Mouse (Mus musculus) embryonic facial prominence, embryonic 11.5 days (tissue): Measurements from ENCODE around the gene Mucl3. TPM values are rescaled to one million over a fixed set of nuclear protein-coding genes. Genes with fewer than 3 reads are reported as not detected.

Source experiments
- ATAC-seq: fragments of 200-750 bp; cut with Nextera tagmentation; replicated peaks from 2 replicates; pipeline ENCODE4 v1.8.0; 2017; ENCODE audit warnings: low read depth; ENCODE audit not compliant: insufficient number of reproducible peaks, low FRiP score, low TSS enrichment
- DNase-seq: peaks from one replicate; pipeline ENCODE4 v3.0.0-alpha.2; 2015; ENCODE audit warnings: low spot score
- H3K27ac ChIP-seq: fragments of 300-500 bp; sonication (generic); replicated peaks from 2 replicates; pipeline ENCODE4 v1.5.1; 2014; ENCODE audit warnings: mild to moderate bottlenecking, low read depth, low read length, control low read depth
- H3K27me3 ChIP-seq: fragments of 300-500 bp; sonication (generic); 2 replicates; pipeline ENCODE4 v1.6.1; 2014; ENCODE audit warnings: mild to moderate bottlenecking, low read length, moderate library complexity, mixed read lengths; ENCODE audit not compliant: control insufficient read depth, insufficient read depth
- H3K36me3 ChIP-seq: fragments of 300-500 bp; sonication (generic); replicated peaks from 2 replicates; pipeline ENCODE4 v1.6.1; 2014; ENCODE audit warnings: low read depth, mild to moderate bottlenecking, low read length, moderate library complexity, mixed read lengths; ENCODE audit not compliant: control insufficient read depth, insufficient read depth
- H3K4me1 ChIP-seq: fragments of 300-500 bp; sonication (generic); 2 replicates; pipeline ENCODE4 v1.6.1; 2014; ENCODE audit warnings: low read length, mixed read lengths; ENCODE audit not compliant: control insufficient read depth, insufficient read depth
- H3K4me2 ChIP-seq: fragments of 300-500 bp; sonication (generic); 2 replicates; pipeline ENCODE4 v1.6.1; 2014; ENCODE audit warnings: low read depth, mild to moderate bottlenecking, control low read depth, low read length, moderate library complexity
- H3K4me3 ChIP-seq: fragments of 300-500 bp; sonication (generic); 2 replicates; pipeline ENCODE4 v1.5.1; 2014; ENCODE audit warnings: low read depth, low read length, control low read depth
- H3K9ac ChIP-seq: fragments of 300-500 bp; sonication (generic); replicated peaks from 2 replicates; pipeline ENCODE4 v1.6.1; 2014; ENCODE audit warnings: mild to moderate bottlenecking, control low read depth, low read length
- H3K9me3 ChIP-seq: fragments of 300-500 bp; sonication (generic); replicated peaks from 2 replicates; pipeline ENCODE4 v1.6.1; 2016; ENCODE audit warnings: mild to moderate bottlenecking, low read length, inconsistent platforms, mixed read lengths; ENCODE audit not compliant: control insufficient read depth
- WGBS: fragments of 180-500 bp; shearing (Covaris S2); extraction: QIAGEN DNeasy Blood & Tissue Kit; methylation state at CpG from one replicate; pipeline ENCODE4 v1.1.7; 2014; 5-methylcytosine and 5-hydroxymethylcytosine counted together
- polyA plus RNA-seq: library from polyadenylated mRNA; unstranded; fragments of >200 nt; fragmentation: Nextera tagmentation; extraction: Ambion mirVana; gene quantifications from 2 replicates; pipeline ENCODE4 v1.2.1, GENCODE M21; 2014

Gene Mucl3
- polyA plus RNA-seq, 1 experiment from 2014 or later, result 0.28 TPM

DNA sequence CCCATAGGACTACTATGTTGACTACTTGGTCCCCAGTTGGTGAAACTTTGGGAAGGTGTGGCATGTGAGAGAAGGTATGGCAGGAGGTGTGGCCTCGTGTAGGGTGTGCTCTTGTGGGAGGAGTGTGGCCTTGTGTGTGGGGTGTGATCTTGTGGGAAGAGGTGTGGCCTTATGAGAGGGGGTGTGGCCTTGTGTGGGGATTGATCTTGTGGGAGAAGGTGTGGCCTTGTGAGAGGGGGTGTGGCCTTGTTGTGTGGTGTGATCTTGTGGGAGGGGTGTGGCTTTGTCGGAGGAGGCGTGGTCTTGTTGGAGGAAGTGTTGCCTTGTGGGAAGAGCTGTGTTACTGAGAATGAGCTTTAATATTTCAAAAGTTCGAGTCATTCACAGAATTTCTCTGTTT lies 26.4 kb downstream of the Mucl3 start:
- ATAC-seq (no peak), DNase-seq (no peak)
- no peak overlapping the region for H3K9ac ChIP-seq
- no peaks in the 10 kb centered on the region for H3K36me3 ChIP-seq
- H3K4me2 ChIP-seq, result no peak overlapping the region
- no peaks in the 10 kb centered on the region for H3K4me1 ChIP-seq
- H3K9me3 ChIP-seq, result no peaks in the 10 kb centered on the region
- H3K27ac ChIP-seq, result no peak overlapping the region
- 69% methylated on average over 4 of the region's 4 CpGs for WGBS
- H3K27me3 ChIP-seq, result no peaks in the 10 kb centered on the region
- no peak overlapping the region for H3K4me3 ChIP-seq

GRCm38 (mm10) chr17:35601736-35602354 lies 41.6 kb downstream of the Mucl3 start:
- DNase-seq (no peak), ATAC-seq (no peak)
- H3K36me3 ChIP-seq, result no peaks in the 10 kb centered on the region
- WGBS, result 53% methylated on average over 8 of the region's 8 CpGs
- no peaks in the 10 kb centered on the region for H3K9me3 ChIP-seq
- H3K9ac ChIP-seq, result no peak overlapping the region
- no peak overlapping the region for H3K4me3 ChIP-seq
- H3K4me2 ChIP-seq, result no peak overlapping the region
- H3K4me1 ChIP-seq, result no peaks in the 10 kb centered on the region
- H3K27me3 ChIP-seq, result no peaks in the 10 kb centered on the region
- no peak overlapping the region for H3K27ac ChIP-seq

- no peaks in the 10 kb centered on the region for H3K4me1 ChIP-seq
- H3K4me2 ChIP-seq, result no peak within 1 kb of the TSS
- no peak within 1 kb of the TSS for H3K27ac ChIP-seq
- no peak within 1 kb of the TSS for H3K4me3 ChIP-seq
- no peaks in the 10 kb centered on the region for H3K36me3 ChIP-seq
- no peaks in the 10 kb centered on the region for H3K9me3 ChIP-seq
- no peak within 1 kb of the TSS for H3K9ac ChIP-seq
- ATAC-seq, result no peak
- 64% methylated on average over 2 of the region's 2 CpGs for WGBS
- no peaks in the 10 kb centered on the region for H3K27me3 ChIP-seq
- DNase-seq, result no peak
Measured at GRCm38 (mm10) chr17:35601249-35601648, 42.2 kb downstream of the Mucl3 start, which contains the start of gene Sfta2. Gene Sfta2, plus strand, starts transcription at chr17:35601549.

DNA sequence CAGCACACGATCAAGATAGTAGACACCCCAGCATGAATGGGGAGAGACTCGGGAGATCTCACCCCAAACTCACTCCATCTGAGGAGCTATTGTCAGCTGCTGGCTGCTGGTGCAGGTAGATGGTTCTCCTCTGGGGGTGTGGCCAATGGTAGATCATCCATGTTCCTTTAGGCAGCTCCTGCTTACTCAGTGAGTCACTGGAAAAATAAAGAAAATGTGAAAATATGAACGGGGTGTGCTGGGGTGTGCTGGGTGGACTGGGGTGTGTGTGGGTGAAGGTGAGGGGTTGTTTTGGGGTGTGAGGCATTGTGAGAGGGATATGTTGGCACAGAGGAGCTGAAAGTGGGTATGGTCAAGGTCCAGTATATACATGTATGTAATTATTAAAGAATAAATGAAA lies 46.1 kb downstream of the Mucl3 start:
- no peak overlapping the region for H3K9ac ChIP-seq
- no peaks in the 10 kb centered on the region for H3K4me1 ChIP-seq
- H3K9me3 ChIP-seq, result no peaks in the 10 kb centered on the region
- no peak overlapping the region for H3K4me2 ChIP-seq
- no peak for DNase-seq
- no peak for ATAC-seq
- H3K36me3 ChIP-seq, result no peaks in the 10 kb centered on the region
- 90% methylated on average over 3 of the region's 3 CpGs for WGBS
- H3K4me3 ChIP-seq, result no peak overlapping the region
- H3K27ac ChIP-seq, result no peak overlapping the region
- no peaks in the 10 kb centered on the region for H3K27me3 ChIP-seq

GRCm38 (mm10) chr17:35594456-35594855 lies 49.0 kb downstream of the Mucl3 start:
- H3K36me3 ChIP-seq, result no peaks in the 10 kb centered on the region
- H3K27me3 ChIP-seq, result no peaks in the 10 kb centered on the region
- no peak overlapping the region for H3K4me3 ChIP-seq
- no peaks in the 10 kb centered on the region for H3K9me3 ChIP-seq
- DNase-seq (no peak), ATAC-seq (no peak)
- H3K27ac ChIP-seq, result no peak overlapping the region
- no peaks in the 10 kb centered on the region for H3K4me1 ChIP-seq
- WGBS, result 87% methylated on average over 7 of the region's 7 CpGs
- H3K9ac ChIP-seq, result no peak overlapping the region
- no peak overlapping the region for H3K4me2 ChIP-seq

- WGBS, result 34% methylated on average over 4 of the region's 4 CpGs
- Histone ChIP-seq H3K4me2 (no peak overlapping the region), H3K27me3 (no peaks in the 10 kb centered on the region), H3K9ac (no peak overlapping the region), H3K27ac (no peak overlapping the region), H3K4me1 (no peaks in the 10 kb centered on the region), H3K4me3 (no peak overlapping the region), H3K9me3 (no peaks in the 10 kb centered on the region), H3K36me3 (no peaks in the 10 kb centered on the region)
- DNase-seq, result no peak
- ATAC-seq, result no peak
Measured at GRCm38 (mm10) chr17:35593786-35594185, 49.7 kb downstream of the Mucl3 start.

DNA sequence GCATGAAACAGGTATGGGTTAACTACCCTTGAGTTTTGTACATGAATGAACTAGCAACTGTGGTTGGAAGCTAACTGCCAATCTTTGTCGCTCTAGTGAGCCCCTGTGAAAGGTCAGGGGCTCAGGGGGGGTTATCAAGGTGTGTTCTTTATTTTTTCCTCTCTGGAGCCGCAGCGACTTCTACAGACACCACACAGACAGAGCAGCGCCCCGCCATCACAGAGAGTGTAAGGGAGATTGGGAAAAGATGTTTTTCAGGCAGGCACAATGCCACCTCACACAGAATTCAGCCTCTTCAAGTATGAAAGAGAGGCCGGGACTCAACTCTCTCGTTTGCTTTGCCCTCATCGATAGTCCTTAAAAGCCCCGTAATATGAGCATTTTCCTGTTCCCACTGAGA lies 51.4 kb downstream of the Mucl3 start:
- Histone ChIP-seq H3K4me1 (no peaks in the 10 kb centered on the region), H3K9ac (no peak overlapping the region), H3K27me3 (no peaks in the 10 kb centered on the region), H3K27ac (no peak overlapping the region), H3K36me3 (no peaks in the 10 kb centered on the region), H3K9me3 (no peaks in the 10 kb centered on the region), H3K4me3 (no peak overlapping the region), H3K4me2 (no peak overlapping the region)
- DNase-seq, result no peak
- 74% methylated on average over 9 of the region's 9 CpGs for WGBS
- no peak for ATAC-seq

- no peak overlapping the region for H3K4me2 ChIP-seq
Measured at GRCm38 (mm10) chr17:35591731-35592130, 51.8 kb downstream of the Mucl3 start.

More at GRCm38 (mm10) chr17:35591731-35592130, 51.8 kb downstream of the Mucl3 start:
- ATAC-seq (no peak), DNase-seq (no peak)
- Histone ChIP-seq H3K4me1 (no peaks in the 10 kb centered on the region), H3K36me3 (no peaks in the 10 kb centered on the region), H3K27ac (no peak overlapping the region), H3K9ac (no peak overlapping the region), H3K27me3 (no peaks in the 10 kb centered on the region), H3K4me3 (no peak overlapping the region), H3K9me3 (no peaks in the 10 kb centered on the region)
- 91% methylated on average over 15 of the region's 15 CpGs for WGBS
